Mouse (Mus musculus) CH12.LX (cell line): ENCODE results near the gene Nup188. TPM values are rescaled to one million over a fixed set of nuclear protein-coding genes. Genes with fewer than 3 reads are reported as not detected.

Source experiments
- DNase-seq: peaks from one replicate; pipeline ENCODE4 v3.0.0-alpha.2; 2013; ENCODE audit errors: extremely low read depth
- H3K27ac ChIP-seq: 2 replicates; pipeline ENCODE4 v1.5.1; 2012; ENCODE audit warnings: low read depth, mild to moderate bottlenecking, control low read depth, moderate library complexity; ENCODE audit not compliant: insufficient read depth
- H3K27me3 ChIP-seq: replicated peaks from 2 replicates; pipeline ENCODE3; 2012; ENCODE audit warnings: inconsistent platforms
- H3K36me3 ChIP-seq, 2 experiments: replicated peaks in 1 of 2; 2 replicates each; pipeline versions ENCODE3 to v1.6.1; 2012; ENCODE audit warnings: inconsistent platforms in 1 of 2, low read length in 1 of 2, mild to moderate bottlenecking in 1 of 2, mixed read lengths in 1 of 2, moderate library complexity in 1 of 2; ENCODE audit not compliant: control insufficient read depth in 1 of 2, insufficient read depth in 1 of 2
- H3K4me1 ChIP-seq, 2 experiments: 2 replicates each; pipeline ENCODE4 v1.6.1; 2012; ENCODE audit warnings: inconsistent platforms in 1 of 2, moderate library complexity in 1 of 2; ENCODE audit not compliant: insufficient read depth in 2 of 2, control insufficient read depth in 1 of 2
- H3K4me2 ChIP-seq: 2 replicates; pipeline ENCODE4 v1.6.1; 2012; ENCODE audit warnings: low read depth, mild to moderate bottlenecking, control low read depth; ENCODE audit not compliant: poor library complexity, insufficient read depth, severe bottlenecking
- H3K4me3 ChIP-seq, 3 experiments: fragments of 150-350 bp in 1 of 3; sonication (generic) in 1 of 3; replicated peaks in 1 of 3; 2 replicates each; pipeline versions ENCODE3 to v1.5.1; 2011 to 2012; ENCODE audit warnings: low read depth in 2 of 3, low read length in 2 of 3, mild to moderate bottlenecking in 2 of 3, moderate library complexity in 2 of 3, control low read depth in 1 of 3, improper control_type of control experiment in 1 of 3, inconsistent platforms in 1 of 3, mixed read lengths in 1 of 3; ENCODE audit not compliant: poor library complexity in 1 of 3
- H3K79me2 ChIP-seq: replicated peaks from 2 replicates; pipeline ENCODE4 v1.6.1; 2012; ENCODE audit warnings: mild to moderate bottlenecking, moderate library complexity; ENCODE audit not compliant: control insufficient read depth, poor library complexity, insufficient read depth, severe bottlenecking; ENCODE audit errors: extremely low read depth
- H3K9ac ChIP-seq: 2 replicates; pipeline ENCODE4 v1.6.1; 2012; ENCODE audit warnings: low read depth, mild to moderate bottlenecking, control low read depth, moderate library complexity; ENCODE audit not compliant: insufficient read depth
- H3K9me3 ChIP-seq: replicated peaks from 2 replicates; pipeline ENCODE3; 2012; ENCODE audit warnings: low read length, inconsistent platforms, mixed read lengths
- BHLHE40 ChIP-seq: IDR thresholded peaks from 2 replicates; pipeline ENCODE4 v1.6.1; 2011; ENCODE audit warnings: mild to moderate bottlenecking, low read depth, low read length, improper control_type of control experiment
- CHD1 ChIP-seq: IDR thresholded peaks from 2 replicates; pipeline ENCODE4 v1.6.1; 2012; ENCODE audit warnings: low read depth, low read length, improper control_type of control experiment, inconsistent platforms
- CTCF ChIP-seq, 2 experiments: IDR thresholded peaks in 1 of 2; conservative IDR thresholded peaks in 1 of 2; 2 replicates each; pipeline ENCODE4 v1.5.1; 2011 to 2012; ENCODE audit warnings: low read depth in 2 of 2, low read length in 2 of 2, improper control_type of control experiment in 1 of 2, inconsistent platforms in 1 of 2, mild to moderate bottlenecking in 1 of 2, moderate library complexity in 1 of 2
- E2F4 ChIP-seq: IDR thresholded peaks from 2 replicates; pipeline ENCODE4 v1.6.1; 2011; ENCODE audit warnings: low read depth, low read length, improper control_type of control experiment; ENCODE audit not compliant: insufficient replicate concordance
- ELF1 ChIP-seq: IDR thresholded peaks from 2 replicates; pipeline ENCODE4 v1.6.1; 2014; ENCODE audit warnings: low read depth, mild to moderate bottlenecking, inconsistent platforms, low read length, improper control_type of control experiment
- EP300 ChIP-seq: IDR thresholded peaks from 2 replicates; pipeline ENCODE4 v1.6.1; 2011; ENCODE audit warnings: low read length, improper control_type of control experiment
- GABPA ChIP-seq: IDR thresholded peaks from 2 replicates; pipeline ENCODE4 v1.6.1; 2012; ENCODE audit warnings: low read depth, low read length, improper control_type of control experiment, inconsistent platforms; ENCODE audit not compliant: insufficient replicate concordance
- HCFC1 ChIP-seq: IDR thresholded peaks from 2 replicates; pipeline ENCODE4 v1.6.1; 2012; ENCODE audit warnings: low read depth, mild to moderate bottlenecking, inconsistent platforms, low read length, improper control_type of control experiment
- IRF4 ChIP-seq: IDR thresholded peaks from 2 replicates; pipeline ENCODE4 v1.6.1; 2014; ENCODE audit warnings: low read depth, mild to moderate bottlenecking, inconsistent platforms, low read length, improper control_type of control experiment
- JUND ChIP-seq: conservative IDR thresholded peaks from 2 replicates; pipeline ENCODE4 v1.6.1; 2011; ENCODE audit warnings: low read depth, low read length, improper control_type of control experiment
- KAT2A ChIP-seq: IDR thresholded peaks from 2 replicates; pipeline ENCODE4 v1.6.1; 2012; ENCODE audit warnings: low read length, improper control_type of control experiment, inconsistent platforms; ENCODE audit not compliant: insufficient replicate concordance
- MAFK ChIP-seq: IDR thresholded peaks from 2 replicates; pipeline ENCODE4 v1.6.1; 2011; ENCODE audit warnings: low read length, improper control_type of control experiment; ENCODE audit not compliant: insufficient replicate concordance
- MAZ ChIP-seq: IDR thresholded peaks from 2 replicates; pipeline ENCODE4 v1.6.1; 2012; ENCODE audit warnings: low read depth, mild to moderate bottlenecking, inconsistent platforms, low read length, improper control_type of control experiment, moderate library complexity
- MEF2A ChIP-seq: IDR thresholded peaks from 2 replicates; pipeline ENCODE4 v1.6.1; 2014; ENCODE audit warnings: low read depth, mild to moderate bottlenecking, inconsistent platforms, low read length, improper control_type of control experiment, borderline replicate concordance
- MXI1 ChIP-seq: IDR thresholded peaks from 2 replicates; pipeline ENCODE4 v1.6.1; 2011; ENCODE audit warnings: mild to moderate bottlenecking, low read depth, low read length, improper control_type of control experiment
- MYC ChIP-seq: IDR thresholded peaks from 2 replicates; pipeline ENCODE4 v1.6.1; 2011; ENCODE audit warnings: low read depth, mild to moderate bottlenecking, improper control_type of control experiment, low read length
- NELFE ChIP-seq: IDR thresholded peaks from 2 replicates; pipeline ENCODE4 v1.6.1; 2011; ENCODE audit warnings: low read depth, low read length, improper control_type of control experiment
- NRF1 ChIP-seq: IDR thresholded peaks from 2 replicates; pipeline ENCODE4 v1.6.1; 2014; ENCODE audit warnings: low read depth, mild to moderate bottlenecking, inconsistent platforms, low read length, improper control_type of control experiment, moderate library complexity
- PAX5 ChIP-seq: IDR thresholded peaks from 2 replicates; pipeline ENCODE4 v1.6.1; 2012; ENCODE audit warnings: low read length, inconsistent platforms, mixed read lengths
- RAD21 ChIP-seq: IDR thresholded peaks from 2 replicates; pipeline ENCODE4 v1.6.1; 2011; ENCODE audit warnings: low read depth, mild to moderate bottlenecking, low read length, improper control_type of control experiment, moderate library complexity
- SIN3A ChIP-seq: IDR thresholded peaks from 2 replicates; pipeline ENCODE4 v1.6.1; 2012; ENCODE audit warnings: low read length, improper control_type of control experiment, inconsistent platforms
- TBP ChIP-seq: conservative IDR thresholded peaks from 2 replicates; pipeline ENCODE4 v1.6.1; 2011; ENCODE audit warnings: low read depth, low read length, improper control_type of control experiment
- TCF12 ChIP-seq: IDR thresholded peaks from 2 replicates; pipeline ENCODE4 v1.6.1; 2014; ENCODE audit warnings: low read depth, mild to moderate bottlenecking, inconsistent platforms, low read length, improper control_type of control experiment
- UBTF ChIP-seq: IDR thresholded peaks from 2 replicates; pipeline ENCODE4 v1.6.1; 2012; ENCODE audit warnings: low read depth, mild to moderate bottlenecking, inconsistent platforms, low read length, improper control_type of control experiment, moderate library complexity
- USF1 ChIP-seq: IDR thresholded peaks from 2 replicates; pipeline ENCODE4 v1.6.1; 2014; ENCODE audit warnings: low read depth, mild to moderate bottlenecking, inconsistent platforms, low read length, improper control_type of control experiment
- USF2 ChIP-seq: conservative IDR thresholded peaks from 2 replicates; pipeline ENCODE4 v1.6.1; 2011; ENCODE audit warnings: low read depth, low read length, improper control_type of control experiment
- ZC3H11A ChIP-seq: IDR thresholded peaks from 2 replicates; pipeline ENCODE4 v1.6.1; 2012; ENCODE audit warnings: low read depth, mild to moderate bottlenecking, inconsistent platforms, low read length, improper control_type of control experiment
- ZKSCAN1 ChIP-seq: IDR thresholded peaks from 2 replicates; pipeline ENCODE4 v1.6.1; 2012; ENCODE audit warnings: low read depth, inconsistent platforms, low read length, improper control_type of control experiment, borderline replicate concordance
- ZMIZ1 ChIP-seq: IDR thresholded peaks from 2 replicates; pipeline ENCODE4 v1.6.1; 2012; ENCODE audit warnings: low read depth, mild to moderate bottlenecking, inconsistent platforms, low read length, improper control_type of control experiment
- ZNF384 ChIP-seq: IDR thresholded peaks from 2 replicates; pipeline ENCODE4 v1.6.1; 2012; ENCODE audit warnings: low read depth, low read length, improper control_type of control experiment, inconsistent platforms
- dilution Hi-C: fragments of 300-500 bp; cut with MboI; formaldehyde crosslinking; loops from 2 replicates; pipeline ENCODE4 v1.14.3; 2020; ENCODE audit warnings: low sequenced_read_pairs; ENCODE audit not compliant: extremely low pct_unique_long_range_greater_than_20kb, extremely low pct_ligation_motif_present
- in situ Hi-C: fragments of 300-500 bp; cut with MboI; formaldehyde crosslinking; loops from 3 replicates; pipeline ENCODE4 v1.14.3; 2019; ENCODE audit warnings: low sequenced_read_pairs, low pct_ligation_motif_present, low pct_unique_long_range_greater_than_20kb, mixed read lengths
- polyA plus RNA-seq: library from polyadenylated mRNA; unstranded; fragments of >175 nt; gene quantifications from 2 replicates; pipeline ENCODE4 v1.2.1, GENCODE M21; 2012; ENCODE audit warnings: low read depth; ENCODE audit not compliant: insufficient read length
- total RNA-seq, 2 experiments: library from RNA; depleted of rRNA; stranded (reverse); fragments of 300-350 nt in 1 of 2; fragments of >200 nt in 1 of 2; gene quantifications; 2 replicates each; pipeline ENCODE4 v1.2.3; 2012 to 2014

Nup188 gene
- total and polyA plus RNA-seq, 3 experiments: 19.7 to 58.8 (median 47.6) TPM

DNA sequence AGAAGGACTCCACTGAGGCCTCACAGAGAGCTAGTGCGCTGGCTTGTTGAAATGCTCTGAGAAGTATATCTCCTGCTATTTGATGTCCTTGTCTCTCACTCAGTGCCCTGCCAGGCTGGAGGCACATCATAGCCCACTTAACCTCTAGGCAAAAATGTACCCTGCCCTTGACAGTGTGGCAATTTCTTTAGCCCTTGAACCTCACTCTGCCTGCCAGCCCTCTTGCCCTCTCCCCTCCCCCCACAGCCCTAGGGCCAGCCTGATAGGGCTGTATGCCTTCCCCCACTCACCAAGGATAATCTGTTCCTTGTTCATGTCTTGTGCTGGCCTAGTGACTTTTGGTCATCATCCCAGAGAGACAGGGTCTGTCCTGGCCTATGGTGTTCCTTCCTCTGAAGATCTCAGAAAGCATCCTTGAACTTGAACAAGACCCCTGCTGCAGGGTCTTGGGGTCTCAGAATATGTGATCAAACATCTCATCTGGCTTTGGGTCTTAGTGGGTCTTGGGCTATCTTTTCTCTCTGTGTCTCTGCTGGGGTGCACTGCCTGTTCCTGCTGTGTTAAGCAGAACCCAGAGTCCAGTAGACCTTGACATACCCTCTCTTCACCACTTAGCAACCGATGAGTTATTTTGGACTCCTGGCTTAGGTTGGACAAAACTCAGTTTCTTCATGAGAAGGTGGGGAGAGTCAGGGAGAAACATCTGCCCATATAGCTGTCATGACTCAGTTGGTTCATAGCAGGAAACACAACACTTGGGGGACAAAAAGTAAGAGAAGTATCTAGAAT is 79.3 kb downstream of the Nup188 start:
- DNase-seq: no peak
- peaks cover 6% of the 10 kb centered on the region for H3K9me3 ChIP-seq
- in situ Hi-C loops: no loop called here
- no peaks in the 10 kb centered on the region for H3K27me3 ChIP-seq
- H3K9ac ChIP-seq: no peak overlapping the region
- H3K4me1 ChIP-seq: peaks cover 10 to 17% of the 10 kb centered on the region in 2 experiments; a peak in 3 of 4 replicates
- dilution Hi-C loops: no loop called here
- no peak overlapping the region for H3K27ac ChIP-seq
- H3K36me3 ChIP-seq: peaks cover 24 to 41% of the 10 kb centered on the region in 2 experiments
- TF ChIP-seq RAD21: no peak
- no peak for TF ChIP-seq KAT2A
- TF ChIP-seq ZMIZ1: no peak
- no peak for TF ChIP-seq GABPA
- no peak for TF ChIP-seq MAZ
- no peak for TF ChIP-seq JUND
- no peak for TF ChIP-seq MYC
- TF ChIP-seq SIN3A: no peak
- TF ChIP-seq EP300: no peak
- TF ChIP-seq ZC3H11A: no peak
- TF ChIP-seq CTCF (conservative IDR thresholded peaks at IDR 0.05 in 1 of 2, IDR thresholded peaks at IDR 0.05 in 1 of 2; ENCODE audit: low read depth in 2 of 2, low read length in 2 of 2): no peak
- no peak for TF ChIP-seq MEF2A
- no peak for TF ChIP-seq BHLHE40
- no peak for TF ChIP-seq USF2
- no peak for TF ChIP-seq MXI1
- TF ChIP-seq TCF12: no peak
- H3K4me3 ChIP-seq: no peak overlapping the region
- H3K4me2 ChIP-seq: 0 out of 2 replicates have a peak overlapping the region, but pooled peaks have one; percentile 52
- H3K79me2 ChIP-seq: no peaks in the 10 kb centered on the region

DNA sequence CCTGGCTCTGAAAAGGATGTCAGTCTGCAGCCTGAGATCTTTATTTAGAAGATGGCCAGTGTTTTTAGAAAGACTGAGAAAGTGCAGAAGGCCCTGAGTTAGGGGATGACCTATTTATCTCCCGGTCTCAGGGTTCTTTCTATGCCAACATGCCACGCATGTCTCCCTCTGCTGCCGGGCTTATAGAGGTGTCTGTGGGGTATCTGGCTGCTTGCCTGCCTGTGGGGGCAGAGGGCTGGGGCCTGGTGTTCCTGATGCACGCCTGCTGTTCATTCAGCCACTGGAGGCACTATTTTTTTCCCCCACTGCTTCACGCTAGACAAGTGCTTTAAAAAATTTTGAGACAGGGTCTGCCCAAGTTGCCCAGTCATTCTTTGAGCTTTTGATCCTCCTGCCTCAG is 80.0 kb downstream of the Nup188 start:
- Histone ChIP-seq H3K79me2 (no peaks in the 10 kb centered on the region), H3K27ac (no peak overlapping the region), H3K27me3 (no peaks in the 10 kb centered on the region), H3K36me3 (peaks cover 29 to 49% of the 10 kb centered on the region in 2 experiments), H3K9ac (no peak overlapping the region), H3K4me2 (no peak overlapping the region), H3K4me3 (no peak overlapping the region), H3K9me3 (peaks cover 6% of the 10 kb centered on the region), H3K4me1 (peaks cover 10 to 17% of the 10 kb centered on the region in 2 experiments; a peak in 3 of 4 replicates)
- no peak for TF ChIP-seq TBP
- no peak for TF ChIP-seq HCFC1
- TF ChIP-seq ZMIZ1: no peak
- no peak for TF ChIP-seq USF2
- no peak for TF ChIP-seq NRF1
- TF ChIP-seq ELF1: no peak
- no peak for TF ChIP-seq PAX5
- TF ChIP-seq NELFE: no peak
- no peak for TF ChIP-seq BHLHE40
- TF ChIP-seq E2F4: no peak
- no peak for TF ChIP-seq CHD1
- TF ChIP-seq MEF2A: no peak
- no peak for TF ChIP-seq ZKSCAN1
- TF ChIP-seq MAFK: no peak
- no peak for TF ChIP-seq USF1
- no peak for TF ChIP-seq ZNF384
- TF ChIP-seq IRF4: no peak
- no peak for TF ChIP-seq CTCF (conservative IDR thresholded peaks at IDR 0.05 in 1 of 2, IDR thresholded peaks at IDR 0.05 in 1 of 2; ENCODE audit: low read depth in 2 of 2, low read length in 2 of 2)
- TF ChIP-seq JUND: no peak
- no peak for TF ChIP-seq UBTF
- dilution Hi-C loops: no loop called here
- in situ Hi-C loops: no loop called here
- DNase-seq: no peak
